Mouse (Mus musculus) heart, embryonic 15.5 days (tissue): ENCODE results near the gene Rpl36al. TPM values are rescaled to one million over a fixed set of nuclear protein-coding genes. Genes with fewer than 3 reads are reported as not detected.

ENCODE experiments used
- ATAC-seq: fragments of 200-750 bp; cut with Nextera tagmentation; replicated peaks from 2 replicates; pipeline ENCODE4 v1.8.0; 2017; ENCODE audit warnings: low read depth, moderate TSS enrichment; ENCODE audit not compliant: insufficient number of reproducible peaks, insufficient read depth, low FRiP score
- H3K27ac ChIP-seq: fragments of 300-500 bp; sonication (generic); 2 replicates; pipeline ENCODE4 v1.5.1; 2015; ENCODE audit warnings: mild to moderate bottlenecking, inconsistent platforms
- H3K27me3 ChIP-seq: fragments of 300-500 bp; sonication (generic); 2 replicates; pipeline ENCODE4 v1.6.1; 2015; ENCODE audit warnings: inconsistent platforms
- H3K36me3 ChIP-seq: fragments of 300-500 bp; sonication (generic); 2 replicates; pipeline ENCODE4 v1.6.1; 2015; ENCODE audit warnings: mild to moderate bottlenecking, inconsistent platforms
- H3K4me1 ChIP-seq: fragments of 300-500 bp; sonication (generic); replicated peaks from 2 replicates; pipeline ENCODE4 v1.6.1; 2015; ENCODE audit warnings: inconsistent platforms
- H3K4me2 ChIP-seq: fragments of 300-500 bp; sonication (generic); 2 replicates; pipeline ENCODE4 v1.6.1; 2015; ENCODE audit warnings: inconsistent platforms, mild to moderate bottlenecking, moderate library complexity
- H3K4me3 ChIP-seq: fragments of 300-500 bp; sonication (generic); 2 replicates; pipeline ENCODE4 v1.5.1; 2015; ENCODE audit warnings: mild to moderate bottlenecking, inconsistent platforms
- H3K9ac ChIP-seq: fragments of 300-500 bp; sonication (generic); 2 replicates; pipeline ENCODE4 v1.6.1; 2015; ENCODE audit warnings: mild to moderate bottlenecking, inconsistent platforms
- H3K9me3 ChIP-seq: fragments of 300-500 bp; sonication (generic); replicated peaks from 2 replicates; pipeline ENCODE4 v1.6.1; 2016; ENCODE audit warnings: inconsistent platforms
- WGBS: fragments of 180-500 bp; shearing (Covaris S2); methylation state at CpG from one replicate; pipeline ENCODE4 v1.1.7; 2015; ENCODE audit warnings: mixed read lengths; 5-methylcytosine and 5-hydroxymethylcytosine counted together
- microRNA-seq: library from miRNA; unstranded; fragments of <30 nt; microRNA quantifications from one replicate; pipeline ENCODE4, GENCODE M21; 2016
- polyA plus RNA-seq: library from polyadenylated mRNA; unstranded; fragments of >200 nt; fragmentation: Nextera tagmentation; extraction: Ambion mirVana; gene quantifications from 2 replicates; pipeline ENCODE4 v1.2.1, GENCODE M21; 2015

The Rpl36al gene
- polyA plus RNA-seq, 1 experiment from 2014 or later = 496 TPM

GRCm38 (mm10) chr12:69156436-69156835 is 27.4 kb downstream of the Rpl36al start:
- Histone ChIP-seq H3K9ac (no peak overlapping the region), H3K4me1 (peaks cover 4% of the 10 kb centered on the region), H3K36me3 (peaks cover 15% of the 10 kb centered on the region), H3K9me3 (no peaks in the 10 kb centered on the region), H3K4me3 (no peak overlapping the region), H3K27me3 (no peaks in the 10 kb centered on the region), H3K27ac (no peak overlapping the region), H3K4me2 (no peak overlapping the region)
- WGBS = 84% methylated on average over 4 of the region's 4 CpGs
- no peak for ATAC-seq

GRCm38 (mm10) chr12:69155923-69156322 is 28.0 kb downstream of the Rpl36al start:
- no peaks in the 10 kb centered on the region for H3K9me3 ChIP-seq
- peaks cover 15% of the 10 kb centered on the region for H3K36me3 ChIP-seq
- 84% methylated on average over 2 of the region's 2 CpGs for WGBS
- H3K4me1 ChIP-seq = peaks cover 4% of the 10 kb centered on the region
- no peak overlapping the region for H3K4me3 ChIP-seq
- H3K9ac ChIP-seq = no peak overlapping the region
- H3K4me2 ChIP-seq = no peak overlapping the region
- no peak overlapping the region for H3K27ac ChIP-seq
- H3K27me3 ChIP-seq = no peaks in the 10 kb centered on the region
- no peak for ATAC-seq

GRCm38 (mm10) chr12:69150049-69150448 is 33.8 kb downstream of the Rpl36al start:
- no peaks in the 10 kb centered on the region; the same call in 1 of the 2 replicates for H3K36me3 ChIP-seq
- H3K9me3 ChIP-seq = no peaks in the 10 kb centered on the region
- no peak overlapping the region for H3K4me2 ChIP-seq
- no peak for ATAC-seq
- H3K27ac ChIP-seq = no peak overlapping the region
- H3K9ac ChIP-seq = no peak overlapping the region
- no peaks in the 10 kb centered on the region for H3K4me1 ChIP-seq
- no peak overlapping the region for H3K4me3 ChIP-seq
- 81% methylated on average over 13 of the region's 13 CpGs for WGBS
- H3K27me3 ChIP-seq = no peaks in the 10 kb centered on the region

- Histone ChIP-seq H3K27me3 (no peaks in the 10 kb centered on the region), H3K9me3 (no peaks in the 10 kb centered on the region), H3K4me2 (no peak overlapping the region), H3K4me1 (no peaks in the 10 kb centered on the region), H3K9ac (no peak overlapping the region), H3K36me3 (no peaks in the 10 kb centered on the region), H3K27ac (no peak overlapping the region), H3K4me3 (no peak overlapping the region)
- no peak for ATAC-seq
- WGBS = 85% methylated on average over 5 of the region's 5 CpGs
Measured at GRCm38 (mm10) chr12:69147166-69147735, 36.6 kb downstream of the Rpl36al start.

DNA sequence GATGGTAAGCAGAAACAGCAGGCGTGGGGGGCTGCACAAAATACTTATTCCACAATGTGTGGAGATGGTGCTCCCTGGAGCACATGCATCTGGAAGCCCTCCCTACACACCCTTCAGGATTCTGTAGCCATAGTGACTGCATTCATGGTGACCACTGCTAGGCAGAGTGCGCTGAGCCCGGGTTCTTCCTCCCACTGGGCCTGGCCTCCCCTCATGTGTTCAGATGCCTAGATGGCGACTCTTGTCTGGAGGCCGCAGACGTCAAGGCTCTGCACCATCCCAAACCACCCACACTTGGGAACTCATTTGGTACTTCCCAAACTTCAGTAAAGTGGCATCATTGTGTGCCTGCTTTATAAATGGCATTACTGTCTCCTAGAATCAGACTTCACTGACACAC is 40.4 kb downstream of the Rpl36al start:
- H3K4me1 ChIP-seq = no peaks in the 10 kb centered on the region

GRCm38 (mm10) chr12:69139841-69140240 is 44.0 kb downstream of the Rpl36al start:
- no peaks in the 10 kb centered on the region for H3K27me3 ChIP-seq
- no peaks in the 10 kb centered on the region for H3K4me1 ChIP-seq
- no peaks in the 10 kb centered on the region for H3K36me3 ChIP-seq
- H3K4me3 ChIP-seq = no peak overlapping the region
- 87% methylated on average over 7 of the region's 7 CpGs for whole genome bisulfite sequencing
- no peaks in the 10 kb centered on the region for H3K9me3 ChIP-seq
- no peak; the same call in 1 of the 2 replicates for ATAC-seq
- H3K9ac ChIP-seq = no peak overlapping the region
- no peak overlapping the region for H3K4me2 ChIP-seq
- no peak overlapping the region for H3K27ac ChIP-seq

More for the DNA sequence above, 40.4 kb downstream of the Rpl36al start:
- WGBS = 76% methylated on average over 6 of the region's 6 CpGs
- Histone ChIP-seq H3K9me3 (no peaks in the 10 kb centered on the region), H3K27me3 (no peaks in the 10 kb centered on the region), H3K9ac (no peak overlapping the region), H3K4me2 (no peak overlapping the region), H3K4me3 (no peak overlapping the region), H3K27ac (no peak overlapping the region), H3K36me3 (no peaks in the 10 kb centered on the region)
- ATAC-seq = no peak

DNA sequence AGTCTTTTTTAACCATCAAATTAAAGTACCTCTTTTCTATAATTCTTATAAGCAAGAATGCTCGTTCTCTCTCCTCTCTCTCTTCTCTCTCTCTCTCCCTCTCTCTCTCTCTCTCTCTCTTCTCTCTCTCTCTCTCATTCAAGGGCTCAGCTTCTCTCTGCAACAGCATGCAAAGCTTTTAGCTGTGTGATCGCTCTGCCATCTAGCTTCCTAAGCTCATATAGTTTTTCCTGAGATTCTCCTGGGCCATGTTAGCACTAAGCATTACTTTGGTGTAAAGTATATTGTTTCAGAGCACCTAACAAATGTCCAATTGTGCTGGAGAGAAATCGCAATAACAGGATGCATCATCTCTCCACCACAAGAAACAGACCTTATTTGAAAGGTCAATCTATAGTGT is 44.7 kb downstream of the Rpl36al start:
- Histone ChIP-seq H3K27me3 (no peaks in the 10 kb centered on the region), H3K4me2 (no peak overlapping the region), H3K9ac (no peak overlapping the region), H3K4me3 (no peak overlapping the region), H3K4me1 (no peaks in the 10 kb centered on the region), H3K36me3 (no peaks in the 10 kb centered on the region), H3K9me3 (no peaks in the 10 kb centered on the region), H3K27ac (no peak overlapping the region)
- WGBS = 84% methylated on average over 3 of the region's 3 CpGs
- ATAC-seq = no peak

Small RNAs within 50 kb of the gene (microRNA-seq; reads per million reads assigned to microRNA genes)
- gene Gm47287 (not detected), gene Gm47295 (0.63 reads per million)

Other genes with a start within 250 kb of the Rpl36al start
- gene Rps29, start 24.9 kb downstream of the Rpl36al start, polyA plus RNA-seq = 1,037 and 1,363 TPM in 2 replicates
- gene Lrr1, start 15.3 kb downstream of the Rpl36al start, polyA plus RNA-seq = 10.4 and 12.6 TPM in 2 replicates
- gene Mgat2, start 74 bp upstream of the Rpl36al start, polyA plus RNA-seq = 40.1 and 45.2 TPM in 2 replicates
- gene Gm49383, start 13.0 kb upstream of the Rpl36al start, polyA plus RNA-seq = 14.3 and 16.2 TPM in 2 replicates
- gene Dnaaf2, start 14.3 kb upstream of the Rpl36al start, polyA plus RNA-seq = 6.1 and 7.7 TPM in 2 replicates
- gene Gm49384, start 20.2 kb upstream of the Rpl36al start, polyA plus RNA-seq = 11.2 and 15.0 TPM in 2 replicates
- 12.7 and 16.0 TPM in 2 replicates for gene Pole2, start 44.1 kb upstream of the Rpl36al start, polyA plus RNA-seq
- gene Klhdc1, start 57.1 kb upstream of the Rpl36al start, polyA plus RNA-seq = 8.0 and 10.9 TPM in 2 replicates
- gene Klhdc2, start 112.6 kb upstream of the Rpl36al start, polyA plus RNA-seq = 122 and 123 TPM in 2 replicates
- gene Nemf, start 173.1 kb upstream of the Rpl36al start, polyA plus RNA-seq = 57.6 and 59.3 TPM in 2 replicates
- 38.2 and 40.5 TPM in 2 replicates for gene Arf6, start 188.1 kb upstream of the Rpl36al start, polyA plus RNA-seq
- gene Gm9887, start 188.4 kb upstream of the Rpl36al start, polyA plus RNA-seq = 1.1 and 1.5 TPM in 2 replicates